Mouse (Mus musculus): ENCODE measurements around the gene Lims1.

DNA sequence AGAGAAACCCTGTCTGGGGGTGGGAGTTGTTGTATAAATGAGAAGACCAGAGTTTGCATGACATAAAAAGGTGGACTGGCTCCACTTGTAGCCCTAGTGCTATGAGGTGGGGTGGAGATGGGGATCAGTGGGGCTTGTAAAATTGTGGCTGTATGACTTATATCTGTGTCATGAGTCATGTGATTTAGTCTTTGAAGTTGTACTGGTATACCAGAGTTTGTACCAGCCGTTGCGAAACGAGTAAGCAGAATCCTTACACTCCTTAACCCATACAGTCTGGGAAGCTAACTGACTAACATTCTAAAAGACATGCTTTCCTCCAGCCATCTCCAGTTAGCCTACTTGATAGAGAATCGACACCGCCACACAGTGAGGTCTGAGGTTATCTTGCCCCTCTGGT is 10.1 kb downstream of the Lims1 start:
- TF ChIP-seq TCF12 (IDR thresholded peaks at IDR 0.05; ENCODE audit: insufficient read depth, poor library complexity, severe bottlenecking) = no peak
- TF ChIP-seq POLR2AphosphoS2 (IDR thresholded peaks at IDR 0.05; ENCODE audit: insufficient read length, low read depth) = no peak
- no peak for TF ChIP-seq POLR2A (IDR thresholded peaks at IDR 0.05; ENCODE audit: insufficient read length, low read depth)
- TF ChIP-seq MYOG (IDR thresholded peaks at IDR 0.05; ENCODE audit: control insufficient read depth in 1 of 3, insufficient read depth in 1 of 3, insufficient read length in 2 of 3, low read depth in 2 of 3) = no peak
- TF ChIP-seq USF1 (IDR thresholded peaks at IDR 0.05; ENCODE audit: low read depth) = peak; percentile 80
- TF ChIP-seq SRF (IDR thresholded peaks at IDR 0.05; ENCODE audit: control insufficient read depth, insufficient read length, low read depth) = no peak
- TF ChIP-seq MAX (IDR thresholded peaks at IDR 0.05; ENCODE audit: low read depth) = no peak
- no peak for TF ChIP-seq MYOD1 (IDR thresholded peaks at IDR 0.05; ENCODE audit: control insufficient read depth in 1 of 3, insufficient read length in 2 of 3, low read depth in 2 of 3)
- no peak for TF ChIP-seq REST (IDR thresholded peaks at IDR 0.05; ENCODE audit: insufficient read depth, insufficient read length)
- peak; percentile 95 for TF ChIP-seq CEBPB (IDR thresholded peaks at IDR 0.05; ENCODE audit: insufficient read depth, poor library complexity, severe bottlenecking)
- no peak for TF ChIP-seq E2F4 (IDR thresholded peaks at IDR 0.05; ENCODE audit: insufficient read depth)
- TF ChIP-seq TCF3 (IDR thresholded peaks at IDR 0.05; ENCODE audit: insufficient read length, low read depth) = no peak
